Mouse (Mus musculus) forebrain, embryonic 10.5 days (tissue): ENCODE measurements around the gene Gm26657. TPM values are rescaled to one million over a fixed set of nuclear protein-coding genes. Genes with fewer than 3 reads are reported as not detected.

Experiments used
- DNase-seq: peaks from one replicate; pipeline ENCODE4 v3.0.0-alpha.2; 2017; ENCODE audit warnings: low spot score; ENCODE audit errors: extremely low spot score
- H3K27ac ChIP-seq: fragments of 300-500 bp; sonication (generic); 2 replicates; pipeline ENCODE4 v1.5.1; 2016; ENCODE audit warnings: mild to moderate bottlenecking
- H3K27me3 ChIP-seq: fragments of 300-500 bp; sonication (generic); 2 replicates; pipeline ENCODE4 v1.6.1; 2016; ENCODE audit warnings: mild to moderate bottlenecking; ENCODE audit not compliant: poor library complexity, severe bottlenecking
- H3K36me3 ChIP-seq: fragments of 300-500 bp; sonication (generic); replicated peaks from 2 replicates; pipeline ENCODE4 v1.6.1; 2016; ENCODE audit warnings: mild to moderate bottlenecking, moderate library complexity
- H3K4me1 ChIP-seq: fragments of 300-500 bp; sonication (generic); 2 replicates; pipeline ENCODE4 v1.6.1; 2016
- H3K4me3 ChIP-seq: fragments of 300-500 bp; sonication (generic); 2 replicates; pipeline ENCODE4 v1.5.1; 2016; ENCODE audit warnings: mild to moderate bottlenecking, moderate library complexity
- H3K9me3 ChIP-seq: fragments of 300-500 bp; sonication (generic); 2 replicates; pipeline ENCODE4 v1.6.1; 2016; ENCODE audit warnings: mild to moderate bottlenecking, moderate library complexity
- WGBS: fragments of 180-500 bp; shearing (Covaris S2); methylation state at CpG from one replicate; pipeline ENCODE4 v1.1.7; 2016; 5-methylcytosine and 5-hydroxymethylcytosine counted together
- polyA plus RNA-seq: library from polyadenylated mRNA; unstranded; fragments of >200 nt; fragmentation: Nextera tagmentation; extraction: Ambion mirVana; gene quantifications from 2 replicates; pipeline ENCODE4 v1.2.1, GENCODE M21; 2016

The Gm26657 gene
- polyA plus RNA-seq, 1 experiment from 2014 or later: not detected

GRCm38 (mm10) chr4:56725839-56726238 is 14.0 kb upstream of the Gm26657 start:
- 59% methylated on average over 8 of the region's 8 CpGs for WGBS
- Histone ChIP-seq H3K4me3 (no peak overlapping the region), H3K9me3 (0 out of 2 replicates have a peak, but pooled peaks cover 4% of the 10 kb centered on the region), H3K36me3 (no peaks in the 10 kb centered on the region), H3K4me1 (no peaks in the 10 kb centered on the region), H3K27me3 (no peaks in the 10 kb centered on the region), H3K27ac (no peak overlapping the region)
- DNase-seq: no peak

GRCm38 (mm10) chr4:56740611-56741010 is 741 bp downstream of the Gm26657 start:
- Histone ChIP-seq H3K36me3 (peaks cover 23% of the 10 kb centered on the region), H3K9me3 (no peaks in the 10 kb centered on the region; the same call in 1 of the 2 replicates), H3K27ac (no peak overlapping the region), H3K4me3 (no peak overlapping the region), H3K4me1 (no peaks in the 10 kb centered on the region), H3K27me3 (no peaks in the 10 kb centered on the region)
- 96% methylated on average over 20 of the region's 20 CpGs for WGBS
- no peak for DNase-seq

GRCm38 (mm10) chr4:56741041-56741493 is 1.2 kb downstream of the Gm26657 start, which contains the start of gene Actl7b:
TSS of gene Actl7b (minus strand) at chr4:56741443.
- no peaks in the 10 kb centered on the region for H3K4me1 ChIP-seq
- H3K27me3 ChIP-seq: no peaks in the 10 kb centered on the region
- no peak for DNase-seq
- no peak within 1 kb of the TSS for H3K4me3 ChIP-seq
- peaks cover 27% of the 10 kb centered on the region for H3K36me3 ChIP-seq
- H3K9me3 ChIP-seq: no peaks in the 10 kb centered on the region; the same call in 1 of the 2 replicates
- no peak within 1 kb of the TSS for H3K27ac ChIP-seq
- WGBS: 91% methylated on average over 13 of the region's 13 CpGs

GRCm38 (mm10) chr4:56742698-56743097 is 2.8 kb downstream of the Gm26657 start:
- no peak overlapping the region for H3K4me3 ChIP-seq
- peaks cover 44% of the 10 kb centered on the region for H3K36me3 ChIP-seq
- H3K9me3 ChIP-seq: no peaks in the 10 kb centered on the region; the same call in 1 of the 2 replicates
- no peaks in the 10 kb centered on the region for H3K4me1 ChIP-seq
- no peak for DNase-seq
- 90% methylated on average over 4 of the region's 4 CpGs for WGBS
- H3K27me3 ChIP-seq: no peaks in the 10 kb centered on the region
- H3K27ac ChIP-seq: no peak overlapping the region

- no peak within 1 kb of the TSS for H3K27ac ChIP-seq
- no peaks in the 10 kb centered on the region; the same call in 1 of the 2 replicates for H3K9me3 ChIP-seq
- H3K27me3 ChIP-seq: no peaks in the 10 kb centered on the region
- H3K36me3 ChIP-seq: peaks cover 52% of the 10 kb centered on the region
- no peaks in the 10 kb centered on the region for H3K4me1 ChIP-seq
- DNase-seq: no peak
- H3K4me3 ChIP-seq: no peak within 1 kb of the TSS
- 94% methylated on average over 21 of the region's 21 CpGs for WGBS
Observed at GRCm38 (mm10) chr4:56743363-56744195, 3.7 kb downstream of the Gm26657 start, which contains the start of gene Actl7a. TSS of gene Actl7a (plus strand) at chr4:56743413.

GRCm38 (mm10) chr4:56746345-56746744 is 6.5 kb downstream of the Gm26657 start:
- no peak for DNase-seq
- H3K27me3 ChIP-seq: no peaks in the 10 kb centered on the region
- H3K36me3 ChIP-seq: peaks cover 80% of the 10 kb centered on the region
- no peak overlapping the region for H3K27ac ChIP-seq
- WGBS: 97% methylated on average over 2 of the region's 2 CpGs
- H3K4me3 ChIP-seq: no peak overlapping the region
- no peaks in the 10 kb centered on the region for H3K9me3 ChIP-seq
- no peaks in the 10 kb centered on the region for H3K4me1 ChIP-seq

- no peak for DNase-seq
- no peak overlapping the region for H3K4me3 ChIP-seq
- H3K9me3 ChIP-seq: no peaks in the 10 kb centered on the region
- peaks cover 90% of the 10 kb centered on the region for H3K36me3 ChIP-seq
- no peak overlapping the region for H3K27ac ChIP-seq
- WGBS: 98% methylated on average over 9 of the region's 9 CpGs
- H3K27me3 ChIP-seq: no peaks in the 10 kb centered on the region
- H3K4me1 ChIP-seq: no peaks in the 10 kb centered on the region
Observed at GRCm38 (mm10) chr4:56747456-56747855, 7.6 kb downstream of the Gm26657 start.

- 93% methylated on average over 5 of the region's 5 CpGs for WGBS
- H3K4me3 ChIP-seq: no peak overlapping the region
- H3K27me3 ChIP-seq: no peaks in the 10 kb centered on the region
- DNase-seq: no peak
- no peaks in the 10 kb centered on the region for H3K4me1 ChIP-seq
- H3K9me3 ChIP-seq: no peaks in the 10 kb centered on the region
- H3K36me3 ChIP-seq: peaks cover 93% of the 10 kb centered on the region
- no peak overlapping the region for H3K27ac ChIP-seq
Observed at GRCm38 (mm10) chr4:56756021-56756420, 16.2 kb downstream of the Gm26657 start.

GRCm38 (mm10) chr4:56756966-56757600 is 17.2 kb downstream of the Gm26657 start:
- 93% methylated on average over 10 of the region's 10 CpGs for WGBS
- Histone ChIP-seq H3K27me3 (no peaks in the 10 kb centered on the region), H3K4me1 (no peaks in the 10 kb centered on the region), H3K9me3 (no peaks in the 10 kb centered on the region), H3K4me3 (no peak overlapping the region), H3K36me3 (peaks cover 93% of the 10 kb centered on the region), H3K27ac (no peak overlapping the region)
- DNase-seq: no peak

- H3K9me3 ChIP-seq: no peaks in the 10 kb centered on the region
- H3K27ac ChIP-seq: no peak overlapping the region
- H3K27me3 ChIP-seq: no peaks in the 10 kb centered on the region
- H3K36me3 ChIP-seq: peaks cover 97% of the 10 kb centered on the region
- no peak for DNase-seq
- no peak overlapping the region for H3K4me3 ChIP-seq
- H3K4me1 ChIP-seq: no peaks in the 10 kb centered on the region
- 96% methylated on average over 1 of the region's 1 CpGs for WGBS
Observed at GRCm38 (mm10) chr4:56757693-56758092, 17.8 kb downstream of the Gm26657 start.

- Histone ChIP-seq H3K36me3 (peaks cover 100% of the 10 kb centered on the region), H3K27me3 (no peaks in the 10 kb centered on the region)
Observed at GRCm38 (mm10) chr4:56767861-56768284, 28.0 kb downstream of the Gm26657 start.

GRCm38 (mm10) chr4:56768913-56769312 is 29.0 kb downstream of the Gm26657 start:
- no peaks in the 10 kb centered on the region for H3K4me1 ChIP-seq
- no peak for DNase-seq
- H3K27me3 ChIP-seq: no peaks in the 10 kb centered on the region
- H3K4me3 ChIP-seq: no peak overlapping the region
- H3K27ac ChIP-seq: no peak overlapping the region
- 95% methylated on average over 7 of the region's 7 CpGs for WGBS
- peaks cover 100% of the 10 kb centered on the region for H3K36me3 ChIP-seq
- H3K9me3 ChIP-seq: no peaks in the 10 kb centered on the region

More at GRCm38 (mm10) chr4:56767861-56768284, 28.0 kb downstream of the Gm26657 start:
- Histone ChIP-seq H3K27ac (no peak overlapping the region), H3K9me3 (no peaks in the 10 kb centered on the region), H3K4me3 (no peak overlapping the region), H3K4me1 (no peaks in the 10 kb centered on the region)
- DNase-seq: no peak
- 75% methylated on average over 5 of the region's 5 CpGs for WGBS

- Histone ChIP-seq H3K4me3 (no peak overlapping the region), H3K36me3 (peaks cover 100% of the 10 kb centered on the region), H3K4me1 (no peaks in the 10 kb centered on the region), H3K9me3 (no peaks in the 10 kb centered on the region), H3K27me3 (no peaks in the 10 kb centered on the region), H3K27ac (no peak overlapping the region)
- DNase-seq: no peak
- 79% methylated on average over 1 of the region's 1 CpGs for WGBS
Observed at GRCm38 (mm10) chr4:56771065-56771464, 31.2 kb downstream of the Gm26657 start.
